Mouse (Mus musculus) C2C12 (cell line): Measurements from ENCODE around the gene Scd4.

Experiments
- CEBPB ChIP-seq: IDR thresholded peaks from one replicate; pipeline ENCODE4 v1.6.1; 2011; ENCODE audit warnings: low read depth, mild to moderate bottlenecking, control low read depth, moderate library complexity
- CTCF ChIP-seq: IDR thresholded peaks from one replicate; pipeline ENCODE4 v1.5.1; 2011; ENCODE audit not compliant: control insufficient read depth, insufficient read depth, insufficient read length
- MYOG ChIP-seq: IDR thresholded peaks from one replicate; pipeline ENCODE4 v1.6.1; 2011; ENCODE audit not compliant: control insufficient read depth, insufficient read length; ENCODE audit errors: extremely low read depth

- TF ChIP-seq CEBPB (no peak), CTCF (no peak), MYOG (no peak)
Observed at GRCm38 (mm10) chr19:44332326-44332725, 566 bp upstream of the Scd4 start.
